Mouse (Mus musculus) CH12.LX (cell line): ENCODE data around the gene Gfod2. TPM values are rescaled to one million over a fixed set of nuclear protein-coding genes. Genes with fewer than 3 reads are reported as not detected.

ENCODE experiments used
- DNase-seq: peaks from one replicate; pipeline ENCODE4 v3.0.0-alpha.2; 2013; ENCODE audit errors: extremely low read depth
- H3K27ac ChIP-seq: 2 replicates; pipeline ENCODE4 v1.5.1; 2012; ENCODE audit warnings: low read depth, mild to moderate bottlenecking, control low read depth, moderate library complexity; ENCODE audit not compliant: insufficient read depth
- H3K27me3 ChIP-seq: replicated peaks from 2 replicates; pipeline ENCODE3; 2012; ENCODE audit warnings: inconsistent platforms
- H3K36me3 ChIP-seq, 2 experiments: replicated peaks in 1 of 2; 2 replicates each; pipeline versions ENCODE3 to v1.6.1; 2012; ENCODE audit warnings: inconsistent platforms in 1 of 2, low read length in 1 of 2, mild to moderate bottlenecking in 1 of 2, mixed read lengths in 1 of 2, moderate library complexity in 1 of 2; ENCODE audit not compliant: control insufficient read depth in 1 of 2, insufficient read depth in 1 of 2
- H3K4me1 ChIP-seq, 2 experiments: 2 replicates each; pipeline ENCODE4 v1.6.1; 2012; ENCODE audit warnings: inconsistent platforms in 1 of 2, moderate library complexity in 1 of 2; ENCODE audit not compliant: insufficient read depth in 2 of 2, control insufficient read depth in 1 of 2
- H3K4me2 ChIP-seq: 2 replicates; pipeline ENCODE4 v1.6.1; 2012; ENCODE audit warnings: low read depth, mild to moderate bottlenecking, control low read depth; ENCODE audit not compliant: poor library complexity, insufficient read depth, severe bottlenecking
- H3K4me3 ChIP-seq, 3 experiments: fragments of 150-350 bp in 1 of 3; sonication (generic) in 1 of 3; replicated peaks in 1 of 3; 2 replicates each; pipeline versions ENCODE3 to v1.5.1; 2011 to 2012; ENCODE audit warnings: low read depth in 2 of 3, low read length in 2 of 3, mild to moderate bottlenecking in 2 of 3, moderate library complexity in 2 of 3, control low read depth in 1 of 3, improper control_type of control experiment in 1 of 3, inconsistent platforms in 1 of 3, mixed read lengths in 1 of 3; ENCODE audit not compliant: poor library complexity in 1 of 3
- H3K79me2 ChIP-seq: replicated peaks from 2 replicates; pipeline ENCODE4 v1.6.1; 2012; ENCODE audit warnings: mild to moderate bottlenecking, moderate library complexity; ENCODE audit not compliant: control insufficient read depth, poor library complexity, insufficient read depth, severe bottlenecking; ENCODE audit errors: extremely low read depth
- H3K9ac ChIP-seq: 2 replicates; pipeline ENCODE4 v1.6.1; 2012; ENCODE audit warnings: low read depth, mild to moderate bottlenecking, control low read depth, moderate library complexity; ENCODE audit not compliant: insufficient read depth
- H3K9me3 ChIP-seq: replicated peaks from 2 replicates; pipeline ENCODE3; 2012; ENCODE audit warnings: low read length, inconsistent platforms, mixed read lengths
- CHD1 ChIP-seq: IDR thresholded peaks from 2 replicates; pipeline ENCODE4 v1.6.1; 2012; ENCODE audit warnings: low read depth, low read length, improper control_type of control experiment, inconsistent platforms
- CHD2 ChIP-seq: IDR thresholded peaks from 2 replicates; pipeline ENCODE4 v1.6.1; 2011; ENCODE audit warnings: low read length, improper control_type of control experiment
- CTCF ChIP-seq, 2 experiments: IDR thresholded peaks in 1 of 2; conservative IDR thresholded peaks in 1 of 2; 2 replicates each; pipeline ENCODE4 v1.5.1; 2011 to 2012; ENCODE audit warnings: low read depth in 2 of 2, low read length in 2 of 2, improper control_type of control experiment in 1 of 2, inconsistent platforms in 1 of 2, mild to moderate bottlenecking in 1 of 2, moderate library complexity in 1 of 2
- ELF1 ChIP-seq: IDR thresholded peaks from 2 replicates; pipeline ENCODE4 v1.6.1; 2014; ENCODE audit warnings: low read depth, mild to moderate bottlenecking, inconsistent platforms, low read length, improper control_type of control experiment
- HCFC1 ChIP-seq: IDR thresholded peaks from 2 replicates; pipeline ENCODE4 v1.6.1; 2012; ENCODE audit warnings: low read depth, mild to moderate bottlenecking, inconsistent platforms, low read length, improper control_type of control experiment
- IRF4 ChIP-seq: IDR thresholded peaks from 2 replicates; pipeline ENCODE4 v1.6.1; 2014; ENCODE audit warnings: low read depth, mild to moderate bottlenecking, inconsistent platforms, low read length, improper control_type of control experiment
- JUN ChIP-seq: IDR thresholded peaks from 2 replicates; pipeline ENCODE4 v1.6.1; 2011; ENCODE audit warnings: low read depth, mild to moderate bottlenecking, low read length, improper control_type of control experiment, moderate library complexity; ENCODE audit not compliant: insufficient read depth
- JUND ChIP-seq: conservative IDR thresholded peaks from 2 replicates; pipeline ENCODE4 v1.6.1; 2011; ENCODE audit warnings: low read depth, low read length, improper control_type of control experiment
- MAFK ChIP-seq: IDR thresholded peaks from 2 replicates; pipeline ENCODE4 v1.6.1; 2011; ENCODE audit warnings: low read length, improper control_type of control experiment; ENCODE audit not compliant: insufficient replicate concordance
- MAZ ChIP-seq: IDR thresholded peaks from 2 replicates; pipeline ENCODE4 v1.6.1; 2012; ENCODE audit warnings: low read depth, mild to moderate bottlenecking, inconsistent platforms, low read length, improper control_type of control experiment, moderate library complexity
- MXI1 ChIP-seq: IDR thresholded peaks from 2 replicates; pipeline ENCODE4 v1.6.1; 2011; ENCODE audit warnings: mild to moderate bottlenecking, low read depth, low read length, improper control_type of control experiment
- NELFE ChIP-seq: IDR thresholded peaks from 2 replicates; pipeline ENCODE4 v1.6.1; 2011; ENCODE audit warnings: low read depth, low read length, improper control_type of control experiment
- TBP ChIP-seq: conservative IDR thresholded peaks from 2 replicates; pipeline ENCODE4 v1.6.1; 2011; ENCODE audit warnings: low read depth, low read length, improper control_type of control experiment
- TCF12 ChIP-seq: IDR thresholded peaks from 2 replicates; pipeline ENCODE4 v1.6.1; 2014; ENCODE audit warnings: low read depth, mild to moderate bottlenecking, inconsistent platforms, low read length, improper control_type of control experiment
- UBTF ChIP-seq: IDR thresholded peaks from 2 replicates; pipeline ENCODE4 v1.6.1; 2012; ENCODE audit warnings: low read depth, mild to moderate bottlenecking, inconsistent platforms, low read length, improper control_type of control experiment, moderate library complexity
- USF1 ChIP-seq: IDR thresholded peaks from 2 replicates; pipeline ENCODE4 v1.6.1; 2014; ENCODE audit warnings: low read depth, mild to moderate bottlenecking, inconsistent platforms, low read length, improper control_type of control experiment
- ZNF384 ChIP-seq: IDR thresholded peaks from 2 replicates; pipeline ENCODE4 v1.6.1; 2012; ENCODE audit warnings: low read depth, low read length, improper control_type of control experiment, inconsistent platforms
- dilution Hi-C: fragments of 300-500 bp; cut with MboI; formaldehyde crosslinking; loops from 2 replicates; pipeline ENCODE4 v1.14.3; 2020; ENCODE audit warnings: low sequenced_read_pairs; ENCODE audit not compliant: extremely low pct_unique_long_range_greater_than_20kb, extremely low pct_ligation_motif_present
- in situ Hi-C: fragments of 300-500 bp; cut with MboI; formaldehyde crosslinking; loops from 3 replicates; pipeline ENCODE4 v1.14.3; 2019; ENCODE audit warnings: low sequenced_read_pairs, low pct_ligation_motif_present, low pct_unique_long_range_greater_than_20kb, mixed read lengths
- polyA plus RNA-seq: library from polyadenylated mRNA; unstranded; fragments of >175 nt; gene quantifications from 2 replicates; pipeline ENCODE4 v1.2.1, GENCODE M21; 2012; ENCODE audit warnings: low read depth; ENCODE audit not compliant: insufficient read length
- total RNA-seq, 2 experiments: library from RNA; depleted of rRNA; stranded (reverse); fragments of 300-350 nt in 1 of 2; fragments of >200 nt in 1 of 2; gene quantifications; 2 replicates each; pipeline ENCODE4 v1.2.3; 2012 to 2014

Gene Gfod2
- total and polyA plus RNA-seq, 3 experiments: 1.7 to 3.1 (median 3.1) TPM

DNA sequence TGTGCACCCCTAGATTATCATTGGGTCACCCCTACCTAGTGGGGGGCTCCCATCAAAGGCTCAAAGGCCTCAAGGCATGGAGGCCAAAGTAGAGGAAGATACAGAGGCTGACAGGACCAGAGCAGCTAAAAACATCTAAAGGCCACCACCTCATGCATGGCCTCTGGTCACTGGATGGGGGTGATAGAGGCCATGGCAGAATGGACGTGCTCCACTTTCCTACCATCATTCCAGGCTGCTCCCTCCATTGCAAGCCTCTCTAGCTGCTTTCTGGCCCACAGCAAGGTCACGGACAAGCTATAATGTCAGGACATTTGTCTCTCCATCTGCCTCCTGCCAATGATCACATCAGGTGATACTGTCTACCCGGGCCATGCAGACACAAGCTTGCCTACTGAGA is 46.2 kb downstream of the Gfod2 start:
- in situ Hi-C loops: loop anchor here (5.0 to 25.0 kb wide), 2 partner anchors 215 to 325 kb away; no protein-coding TSS in a partner anchor
- no peak overlapping the region for H3K4me3 ChIP-seq
- no peak for DNase-seq
- peaks cover 0 to 9% of the 10 kb centered on the region in 2 experiments for H3K36me3 ChIP-seq
- peaks cover 0 to 3% of the 10 kb centered on the region in 2 experiments; a peak in 2 of 4 replicates for H3K4me1 ChIP-seq
- no peaks in the 10 kb centered on the region for H3K79me2 ChIP-seq
- no peaks in the 10 kb centered on the region for H3K27me3 ChIP-seq
- no peak overlapping the region for H3K9ac ChIP-seq
- H3K4me2 ChIP-seq: no peak overlapping the region
- no peaks in the 10 kb centered on the region for H3K9me3 ChIP-seq
- TF ChIP-seq TCF12: no peak
- no peak for TF ChIP-seq ELF1
- TF ChIP-seq CHD1: no peak
- no peak overlapping the region for H3K27ac ChIP-seq
- dilution Hi-C loops: no loop called here

DNA sequence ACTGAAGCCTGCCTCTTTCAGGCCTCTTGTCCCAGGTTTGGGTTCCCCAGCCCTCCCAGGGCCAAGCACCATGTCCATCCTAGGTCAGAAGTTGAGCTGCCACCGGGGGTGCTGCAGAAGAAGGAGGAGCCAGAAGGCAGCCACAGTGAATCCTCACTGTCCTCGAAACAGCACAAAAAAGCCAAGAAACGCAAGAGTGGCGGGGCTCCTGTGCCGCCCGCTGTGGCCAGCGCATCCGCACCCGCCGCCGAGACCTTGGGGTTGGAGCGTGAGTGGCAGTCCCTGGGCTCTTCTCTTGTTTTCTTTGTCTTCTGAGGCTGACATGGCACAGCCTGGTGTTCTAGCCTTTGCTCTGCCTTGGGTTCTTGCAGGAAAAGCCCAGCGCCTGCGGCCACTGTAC is 49.1 kb downstream of the Gfod2 start:
- H3K4me1 ChIP-seq: peaks cover 6 to 24% of the 10 kb centered on the region in 2 experiments
- H3K27me3 ChIP-seq: no peaks in the 10 kb centered on the region
- H3K9me3 ChIP-seq: no peaks in the 10 kb centered on the region
- no peak overlapping the region for H3K9ac ChIP-seq
- no peaks in the 10 kb centered on the region; the same call in 1 of the 2 replicates for H3K79me2 ChIP-seq
- peaks cover 3 to 10% of the 10 kb centered on the region in 2 experiments for H3K36me3 ChIP-seq
- in situ Hi-C loops: loop anchor here (25.0 kb wide), 1 partner anchor 328 kb away; no protein-coding TSS in a partner anchor
- H3K27ac ChIP-seq: no peak overlapping the region
- TF ChIP-seq ELF1 (no peak), HCFC1 (no peak), IRF4 (no peak), CTCF (conservative IDR thresholded peaks at IDR 0.05 in 1 of 2, IDR thresholded peaks at IDR 0.05 in 1 of 2; ENCODE audit: low read depth in 2 of 2, low read length in 2 of 2) (no peak), NELFE (no peak), TBP (no peak), CHD2 (no peak), MXI1 (no peak), UBTF (no peak), JUND (no peak), MAFK (no peak), ZNF384 (no peak), USF1 (no peak), JUN (no peak), MAZ (no peak)
- TF ChIP-seq, all 38 proteins: peak for 0
- no peak overlapping the region for H3K4me2 ChIP-seq
- dilution Hi-C loops: no loop called here
- no peak overlapping the region for H3K4me3 ChIP-seq
- DNase-seq: no peak
